Mouse (Mus musculus) cerebral cortex, adult 2 months (tissue): ENCODE results near the gene Pank4.

Experiments
- WGBS: fragments of 180-500 bp; shearing (Covaris S2); methylation state at CpG from one replicate; pipeline ENCODE4 v1.1.7; 2018; 5-methylcytosine and 5-hydroxymethylcytosine counted together

The Pank4 gene

GRCm38 (mm10) chr4:154967173-154967572 is 3.2 kb downstream of the Pank4 start:
- WGBS, result 58% methylated on average over 5 of the region's 5 CpGs

GRCm38 (mm10) chr4:154972546-154972945 is 8.6 kb downstream of the Pank4 start:
- WGBS, result 93% methylated on average over 12 of the region's 12 CpGs

- 73% methylated on average over 11 of the region's 11 CpGs for WGBS
These were observed 10.3 kb downstream of the Pank4 start for GRCm38 (mm10) chr4:154974163-154974611.

- 94% methylated on average over 4 of the region's 4 CpGs for WGBS
These were observed 16.2 kb downstream of the Pank4 start for GRCm38 (mm10) chr4:154980110-154980509.

- 68% methylated on average over 6 of the region's 6 CpGs for WGBS
These were observed 17.2 kb downstream of the Pank4 start for GRCm38 (mm10) chr4:154981076-154981475.

- 18% methylated on average over 7 of the region's 7 CpGs for WGBS
These were observed 17.6 kb downstream of the Pank4 start for GRCm38 (mm10) chr4:154981530-154981929.

GRCm38 (mm10) chr4:154982247-154983120 is 18.6 kb downstream of the Pank4 start:
- 83% methylated on average over 18 of the region's 19 CpGs for WGBS

GRCm38 (mm10) chr4:154983767-154984166 is 19.8 kb downstream of the Pank4 start:
- 60% methylated on average over 24 of the region's 24 CpGs for WGBS

- WGBS, result 85% methylated on average over 5 of the region's 5 CpGs
These were observed 21.3 kb downstream of the Pank4 start for GRCm38 (mm10) chr4:154985151-154985777.

- WGBS, result 36% methylated on average over 17 of the region's 17 CpGs
These were observed 22.2 kb downstream of the Pank4 start for GRCm38 (mm10) chr4:154986096-154986495.

- 85% methylated on average over 15 of the region's 15 CpGs for WGBS
These were observed 22.8 kb downstream of the Pank4 start for GRCm38 (mm10) chr4:154986750-154987149.

GRCm38 (mm10) chr4:154994876-154995275 is 31.0 kb downstream of the Pank4 start:
- 59% methylated on average over 4 of the region's 4 CpGs for WGBS

- WGBS, result 50% methylated on average over 8 of the region's 8 CpGs
These were observed 32.7 kb downstream of the Pank4 start for GRCm38 (mm10) chr4:154996572-154997154.

- 78% methylated on average over 5 of the region's 5 CpGs for WGBS
These were observed 35.5 kb downstream of the Pank4 start for GRCm38 (mm10) chr4:154999379-154999778.

GRCm38 (mm10) chr4:155005278-155005677 is 41.4 kb downstream of the Pank4 start:
- WGBS, result 53% methylated on average over 3 of the region's 3 CpGs

GRCm38 (mm10) chr4:155006296-155006695 is 42.4 kb downstream of the Pank4 start:
- 82% methylated on average over 10 of the region's 10 CpGs for WGBS

GRCm38 (mm10) chr4:155007641-155008040 is 43.7 kb downstream of the Pank4 start:
- 91% methylated on average over 3 of the region's 3 CpGs for WGBS

GRCm38 (mm10) chr4:155009216-155009615 is 45.3 kb downstream of the Pank4 start:
- 83% methylated on average over 3 of the region's 3 CpGs for WGBS

- 53% methylated on average over 5 of the region's 5 CpGs for WGBS
These were observed 46.9 kb downstream of the Pank4 start for GRCm38 (mm10) chr4:155010870-155011269.

GRCm38 (mm10) chr4:155011312-155012025 is 47.5 kb downstream of the Pank4 start:
- WGBS, result 70% methylated on average over 8 of the region's 8 CpGs

- 65% methylated on average over 2 of the region's 2 CpGs for WGBS
These were observed 48.2 kb downstream of the Pank4 start for GRCm38 (mm10) chr4:155012115-155012514.

GRCm38 (mm10) chr4:155012788-155013187 is 48.9 kb downstream of the Pank4 start:
- 12% methylated on average over 4 of the region's 4 CpGs for WGBS
